Mouse (Mus musculus) large intestine, adult 2 months (tissue): ENCODE results near the gene Cltb. TPM values are rescaled to one million over a fixed set of nuclear protein-coding genes. Genes with fewer than 3 reads are reported as not detected.

Experiments used
- DNase-seq: peaks from one replicate; pipeline ENCODE4 v3.0.0-alpha.2; 2012; ENCODE audit warnings: low read depth, low spot score
- WGBS: fragments of 180-500 bp; shearing (Covaris S2); methylation state at CpG from one replicate; pipeline ENCODE4 v1.1.7; 2018; 5-methylcytosine and 5-hydroxymethylcytosine counted together
- polyA plus RNA-seq: library from polyadenylated mRNA; depleted of rRNA; stranded (reverse); fragments of >200 nt; gene quantifications from 2 replicates; pipeline ENCODE4 v1.2.3, GENCODE M21; 2012; rRNA removed

Cltb gene
- polyA plus RNA-seq, 1 experiment, result 101 TPM

- no peak for DNase-seq
- WGBS, result 70% methylated on average over 5 of the region's 5 CpGs
These were observed 42.8 kb downstream of the Cltb start for GRCm38 (mm10) chr13:54568380-54568779.

DNA sequence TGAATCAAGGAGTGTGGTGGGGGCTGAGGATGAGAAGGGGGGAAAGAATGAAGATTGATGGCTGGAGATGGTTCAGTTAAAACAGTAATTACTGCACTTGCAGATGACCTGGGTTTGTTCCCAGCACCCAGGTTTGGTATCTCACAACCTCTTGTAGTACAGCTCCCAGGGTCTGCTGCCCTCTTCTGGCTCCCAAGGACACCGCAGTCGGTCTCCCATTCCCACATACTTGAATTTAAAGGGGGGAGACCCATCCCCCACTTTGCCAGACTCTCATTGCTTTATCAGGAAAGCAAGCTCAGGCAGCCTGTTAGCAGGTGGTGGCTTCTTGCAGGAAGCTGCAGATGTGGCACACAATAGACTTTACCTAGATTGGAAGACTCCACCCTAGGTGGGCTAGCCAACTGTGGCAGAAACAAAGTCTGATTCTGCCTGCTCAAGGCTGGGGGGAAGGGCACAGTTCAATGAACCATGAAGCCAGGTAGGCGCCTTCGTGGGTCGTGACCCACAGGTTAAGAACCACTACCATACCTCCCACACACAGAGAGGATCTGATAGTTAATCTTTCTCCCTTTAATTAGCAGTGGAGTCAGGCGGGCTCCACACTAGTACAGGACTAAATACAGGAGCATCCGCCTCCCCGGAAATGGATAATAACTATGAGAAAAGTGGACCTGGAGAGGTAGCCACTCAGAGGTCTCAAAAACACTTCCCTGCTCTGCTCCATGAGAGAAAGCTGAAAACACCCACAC is 45.4 kb downstream of the Cltb start:
- no peak for DNase-seq

DNA sequence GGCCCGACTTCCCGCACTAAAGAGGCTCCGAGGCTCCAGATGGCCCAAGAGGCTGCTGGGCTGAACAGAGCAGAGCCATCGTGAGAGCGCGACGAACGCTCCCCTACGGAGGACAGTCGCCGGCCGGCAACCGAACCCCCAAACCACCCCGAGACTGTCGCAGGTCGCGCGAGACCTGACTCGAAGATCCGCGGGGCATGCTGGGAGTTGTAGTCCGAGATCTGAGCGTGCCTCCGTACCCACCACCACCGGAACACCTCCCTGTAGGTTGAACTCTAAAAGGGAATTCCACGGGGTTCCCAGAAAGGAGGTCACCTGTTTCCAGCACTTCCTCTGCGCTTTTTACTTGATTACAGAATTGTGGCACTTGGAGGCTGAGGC is 46.0 kb downstream of the Cltb start, which contains the start of gene 4833439L19Rik:
Gene 4833439L19Rik, minus strand, starts transcription at position 235 of the 381 bp plus-strand sequence.
- WGBS, result under 1% methylated on average over 27 of the region's 27 CpGs
- peak; percentile 97 for DNase-seq

More for the DNA sequence above, 45.4 kb downstream of the Cltb start:
- 34% methylated on average over 8 of the region's 8 CpGs for WGBS

DNA sequence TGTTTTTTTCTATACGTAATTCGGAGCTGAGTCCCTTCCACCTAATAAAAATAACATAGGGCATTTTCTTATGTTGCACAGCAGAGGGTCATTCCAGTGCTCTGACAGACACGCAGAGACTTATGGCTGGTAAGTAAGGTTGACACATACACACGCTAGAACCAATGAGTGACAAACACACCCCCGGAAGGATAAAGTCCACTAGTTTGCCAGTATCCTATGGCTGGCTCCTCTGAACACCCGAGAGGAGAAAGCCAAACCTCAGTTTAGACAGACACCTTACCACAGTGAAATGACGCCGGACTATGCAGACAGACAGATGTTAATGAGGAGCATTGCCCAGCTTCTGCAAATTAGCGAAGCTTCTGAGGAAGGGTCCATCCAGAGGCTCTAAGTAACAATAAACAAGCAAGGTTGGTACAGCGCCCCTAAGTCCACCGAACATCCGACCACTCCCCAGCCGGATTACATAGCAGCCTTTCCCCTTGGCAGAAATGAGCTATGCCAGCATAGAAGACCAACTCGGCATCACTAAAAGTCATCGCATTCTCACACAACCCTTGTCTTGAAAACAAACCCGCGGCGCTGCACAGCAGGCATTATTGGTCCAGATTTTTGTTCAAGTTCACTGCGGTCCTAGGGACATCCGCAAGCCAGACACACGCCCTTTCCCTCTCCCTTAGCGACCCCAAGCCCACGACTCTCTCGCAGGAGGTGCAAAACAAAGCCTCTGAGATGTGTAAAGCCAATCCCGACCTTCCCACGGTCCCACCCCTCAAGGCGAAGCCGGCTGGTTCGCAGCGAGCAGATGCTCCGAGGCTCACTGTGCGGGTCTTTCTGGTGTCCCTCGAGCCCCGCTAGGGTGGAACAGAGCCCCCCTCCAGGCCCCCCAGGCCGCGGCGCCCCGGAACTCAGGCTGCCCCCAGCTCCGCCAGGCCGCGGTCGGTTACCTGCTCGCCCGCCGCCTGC is 46.6 kb downstream of the Cltb start:
- 4% methylated on average over 45 of the region's 45 CpGs for WGBS
- DNase-seq, result no peak

DNA sequence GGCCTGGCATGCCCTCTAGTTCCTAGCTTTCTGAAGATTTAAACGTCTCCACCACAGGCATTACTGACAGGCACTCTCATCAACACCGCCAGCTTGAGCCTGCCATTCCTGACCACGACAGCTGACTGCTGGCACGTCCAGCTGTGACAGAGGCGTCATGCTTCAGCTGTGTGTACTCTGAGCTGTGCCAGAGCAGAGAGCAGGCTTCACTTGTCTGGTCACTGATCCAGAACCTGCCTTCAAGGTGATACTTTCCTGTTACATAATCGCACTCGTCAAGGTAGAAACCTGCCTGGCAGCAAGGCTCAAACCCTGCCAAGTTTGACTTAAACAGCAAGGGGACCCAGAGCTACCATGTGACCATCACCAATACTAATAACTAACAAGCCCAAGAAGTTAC is 48.6 kb downstream of the Cltb start:
- no peak for DNase-seq
- 70% methylated on average over 7 of the region's 7 CpGs for WGBS

- DNase-seq, result no peak
- WGBS, result 92% methylated on average over 7 of the region's 7 CpGs
These were observed 50.5 kb downstream of the Cltb start for GRCm38 (mm10) chr13:54560608-54561007.

GRCm38 (mm10) chr13:54559656-54560055 is 51.5 kb downstream of the Cltb start:
- 81% methylated on average over 2 of the region's 2 CpGs for WGBS
- DNase-seq, result no peak

GRCm38 (mm10) chr13:54557652-54558051 is 53.5 kb downstream of the Cltb start:
- no peak for DNase-seq

DNA sequence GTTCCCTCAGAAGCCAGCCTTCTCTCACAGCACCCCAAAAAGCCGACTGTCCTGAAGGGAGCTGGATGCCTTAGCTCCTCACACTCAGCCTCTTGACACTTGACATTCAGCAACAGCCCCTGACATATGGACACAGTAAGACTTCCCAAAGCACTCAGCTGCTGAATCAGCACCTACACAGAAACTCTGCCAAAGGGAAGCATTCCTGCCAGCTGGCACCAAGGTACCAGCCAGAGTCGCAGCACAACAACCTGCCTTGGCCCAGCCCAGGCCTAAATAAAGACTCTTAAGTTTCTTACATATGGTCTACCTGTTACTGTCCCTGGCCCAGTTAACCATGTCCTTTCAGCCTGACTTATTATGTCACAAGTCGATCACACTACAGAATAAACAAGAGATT is 54.3 kb downstream of the Cltb start:
- DNase-seq, result no peak
- 74% methylated on average over 3 of the region's 3 CpGs for WGBS

More at GRCm38 (mm10) chr13:54557652-54558051, 53.5 kb downstream of the Cltb start:
- 100% methylated on average over 1 of the region's 1 CpGs for WGBS

- WGBS, result 89% methylated on average over 9 of the region's 9 CpGs
- no peak for DNase-seq
These were observed 55.0 kb downstream of the Cltb start for GRCm38 (mm10) chr13:54556176-54556575.

GRCm38 (mm10) chr13:54548036-54548435 is 63.1 kb downstream of the Cltb start:
- 76% methylated on average over 7 of the region's 7 CpGs for WGBS
- no peak for DNase-seq

Other genes starting within 250 kb of the Cltb start
- 4.5 and 5.2 TPM in 2 replicates for gene Cplx2, start 240.0 kb downstream of the Cltb start, polyA plus RNA-seq
- gene Thoc3, start 142.5 kb downstream of the Cltb start, polyA plus RNA-seq, result 16.6 and 18.1 TPM in 2 replicates
- gene Simc1, start 107.6 kb downstream of the Cltb start, polyA plus RNA-seq, result 5.3 and 6.4 TPM in 2 replicates
- gene 4833439L19Rik, start 45.9 kb downstream of the Cltb start, polyA plus RNA-seq, result 123 and 156 TPM in 2 replicates
- 7.8 and 11.2 TPM in 2 replicates for gene Arl10, start 36.3 kb downstream of the Cltb start, polyA plus RNA-seq
- gene Nop16, start 21.3 kb downstream of the Cltb start, polyA plus RNA-seq, result 10.2 and 12.2 TPM in 2 replicates
- gene Higd2a, start 21.1 kb downstream of the Cltb start, polyA plus RNA-seq, result 262 and 291 TPM in 2 replicates
- 22.3 and 28.6 TPM in 2 replicates for gene Faf2, start 10.4 kb upstream of the Cltb start, polyA plus RNA-seq
- gene Rnf44, start 82.6 kb upstream of the Cltb start, polyA plus RNA-seq, result 91.2 and 122 TPM in 2 replicates
- gene Cdhr2, start 90.1 kb upstream of the Cltb start, polyA plus RNA-seq, result 378 and 639 TPM in 2 replicates
- gene Gprin1, start 138.5 kb upstream of the Cltb start, polyA plus RNA-seq, result 0.23 and 0.41 TPM in 2 replicates
- 0.55 and 0.57 TPM in 2 replicates for gene Sncb, start 155.3 kb upstream of the Cltb start, polyA plus RNA-seq
- gene Eif4e1b, start 172.7 kb upstream of the Cltb start, polyA plus RNA-seq, result not detected in 2 replicates
- 11.6 and 18.2 TPM in 2 replicates for gene Tspan17, start 178.0 kb upstream of the Cltb start, polyA plus RNA-seq